Mouse (Mus musculus): ENCODE measurements around the gene Smg7.

- no peak for TF ChIP-seq CTCF (IDR thresholded peaks at IDR 0.05; ENCODE audit: low read depth)
- TF ChIP-seq EP300 (IDR thresholded peaks at IDR 0.05; ENCODE audit: low read depth) = no peak
Measured at GRCm38 (mm10) chr1:152830054-152830453, 72.4 kb downstream of the Smg7 start.
